Mouse (Mus musculus) cortical plate, adult 2 months (tissue): ENCODE measurements around the gene Ralgapa2. TPM values are rescaled to one million over a fixed set of nuclear protein-coding genes. Genes with fewer than 3 reads are reported as not detected.

Source experiments
- H3K27ac ChIP-seq: fragments of 200-500 bp; 2 replicates; pipeline ENCODE4 v1.5.1; 2012; ENCODE audit warnings: low read length, control low read depth, inconsistent platforms; ENCODE audit not compliant: insufficient read depth
- H3K4me1 ChIP-seq: fragments of 200-500 bp; 2 replicates; pipeline ENCODE4 v1.6.1; 2011; ENCODE audit warnings: low read length; ENCODE audit not compliant: control insufficient read depth, insufficient read depth
- H3K4me3 ChIP-seq: fragments of 200-500 bp; 2 replicates; pipeline ENCODE4 v1.5.1; 2011; ENCODE audit warnings: mild to moderate bottlenecking, low read length, control low read depth; ENCODE audit not compliant: insufficient read depth
- CTCF ChIP-seq: fragments of 200-500 bp; IDR thresholded peaks from 2 replicates; pipeline ENCODE4 v1.5.1; 2011; ENCODE audit warnings: mild to moderate bottlenecking, control low read depth, low read length; ENCODE audit not compliant: insufficient read depth; ENCODE audit errors: extremely low read depth
- POLR2A ChIP-seq: fragments of 200-500 bp; IDR thresholded peaks from 2 replicates; pipeline ENCODE4 v1.6.1; 2011; ENCODE audit warnings: mild to moderate bottlenecking, low read length, control low read depth; ENCODE audit not compliant: insufficient read depth; ENCODE audit errors: extremely low read depth
- polyA plus RNA-seq: library from polyadenylated mRNA; depleted of rRNA; stranded (reverse); fragments of >200 nt; gene quantifications from 2 replicates; pipeline ENCODE4 v1.2.3, GENCODE M21; 2012; rRNA removed

The Ralgapa2 gene
- 9.8 and 9.9 TPM in 2 replicates for polyA plus RNA-seq

DNA sequence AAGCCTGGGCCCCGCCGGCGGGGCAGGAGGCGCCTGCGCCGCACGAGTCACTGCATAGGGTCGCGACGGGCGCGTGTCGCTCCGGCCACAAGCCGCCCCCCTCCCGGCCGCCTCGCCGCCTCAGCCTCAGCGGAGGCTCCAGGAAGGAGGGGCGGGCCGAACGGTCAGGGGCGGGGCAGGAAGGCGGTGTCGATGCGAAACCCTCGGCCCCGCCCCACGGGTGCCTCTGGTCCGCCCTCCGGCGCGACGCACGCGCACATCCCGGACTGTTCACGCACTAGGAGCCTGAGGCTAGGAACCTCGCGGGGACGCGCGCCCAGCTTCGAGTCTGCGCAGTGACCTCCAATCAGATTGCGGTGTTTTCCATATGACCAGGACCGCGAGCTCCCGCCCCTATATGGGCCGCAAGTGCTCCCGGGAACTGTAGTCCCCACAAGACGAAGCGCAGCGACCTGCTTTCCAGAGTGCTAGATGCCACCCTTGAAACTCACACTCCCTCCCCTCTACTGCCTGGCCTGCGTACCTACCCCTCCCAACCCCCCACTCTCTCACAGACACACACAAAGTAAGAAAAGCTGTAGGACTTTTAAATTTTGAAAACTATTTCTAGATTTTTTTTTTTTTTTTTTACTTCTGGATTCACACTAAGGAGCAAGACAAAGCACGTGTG is at the start of gene Ralgapa2:
Gene Ralgapa2 (minus strand): TSS at position 434 of the 670 bp plus-strand sequence.
- Histone ChIP-seq H3K27ac (peak within 1 kb of the TSS; percentile 30; the same call in 1 of the 2 replicates), H3K4me3 (peak within 1 kb of the TSS; percentile 74), H3K4me1 (peaks cover 4% of the 10 kb centered on the region; the same call in 1 of the 2 replicates)
- TF ChIP-seq CTCF = no peak
- peak; percentile 48; the same call in 1 of the 2 replicates for TF ChIP-seq POLR2A

DNA sequence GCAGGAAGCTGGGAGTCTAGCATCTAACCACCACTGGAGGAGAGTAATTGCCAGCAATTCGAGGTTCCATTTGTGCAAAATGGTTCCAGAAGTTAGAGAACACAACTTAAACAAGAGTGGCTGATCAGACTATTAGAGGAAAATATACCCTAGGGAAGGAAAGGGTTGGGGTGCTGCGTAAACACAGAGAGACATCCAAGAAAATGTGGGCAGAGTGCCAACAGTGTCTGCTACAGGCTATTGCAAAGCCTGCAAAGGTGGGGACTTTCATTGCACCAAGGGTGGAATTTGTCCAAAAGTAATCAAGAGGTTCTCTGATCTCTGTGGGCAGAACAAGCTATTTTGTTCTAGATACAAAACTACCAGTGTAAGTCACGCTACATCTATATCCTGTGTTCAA is 49.4 kb upstream of the Ralgapa2 start:
- Histone ChIP-seq H3K4me3 (no peak overlapping the region), H3K27ac (no peak overlapping the region)
- TF ChIP-seq POLR2A = no peak
- no peak for TF ChIP-seq CTCF

GRCm38 (mm10) chr2:146560633-146561043 is 48.5 kb upstream of the Ralgapa2 start:
- Histone ChIP-seq H3K4me3 (no peak overlapping the region), H3K27ac (no peak overlapping the region), H3K4me1 (no peaks in the 10 kb centered on the region)
- no peak for TF ChIP-seq CTCF
- TF ChIP-seq POLR2A = no peak

More for the DNA sequence above, 49.4 kb upstream of the Ralgapa2 start:
- no peaks in the 10 kb centered on the region for H3K4me1 ChIP-seq

GRCm38 (mm10) chr2:146556148-146556547 is 44.0 kb upstream of the Ralgapa2 start:
- Histone ChIP-seq H3K27ac (no peak overlapping the region), H3K4me3 (no peak overlapping the region), H3K4me1 (peaks cover 6% of the 10 kb centered on the region; the same call in 1 of the 2 replicates)
- no peak for TF ChIP-seq POLR2A
- TF ChIP-seq CTCF = no peak

- H3K4me1 ChIP-seq = peaks cover 6% of the 10 kb centered on the region; the same call in 1 of the 2 replicates
- H3K4me3 ChIP-seq = no peak overlapping the region
- TF ChIP-seq CTCF (no peak), POLR2A (no peak)
These were observed 43.2 kb upstream of the Ralgapa2 start for GRCm38 (mm10) chr2:146555351-146555750.

GRCm38 (mm10) chr2:146553701-146554100 is 41.6 kb upstream of the Ralgapa2 start:
- peak overlapping the region; percentile 24 for H3K27ac ChIP-seq
- TF ChIP-seq CTCF (no peak), POLR2A (no peak)

More at GRCm38 (mm10) chr2:146555351-146555750, 43.2 kb upstream of the Ralgapa2 start:
- H3K27ac ChIP-seq = no peak overlapping the region

DNA sequence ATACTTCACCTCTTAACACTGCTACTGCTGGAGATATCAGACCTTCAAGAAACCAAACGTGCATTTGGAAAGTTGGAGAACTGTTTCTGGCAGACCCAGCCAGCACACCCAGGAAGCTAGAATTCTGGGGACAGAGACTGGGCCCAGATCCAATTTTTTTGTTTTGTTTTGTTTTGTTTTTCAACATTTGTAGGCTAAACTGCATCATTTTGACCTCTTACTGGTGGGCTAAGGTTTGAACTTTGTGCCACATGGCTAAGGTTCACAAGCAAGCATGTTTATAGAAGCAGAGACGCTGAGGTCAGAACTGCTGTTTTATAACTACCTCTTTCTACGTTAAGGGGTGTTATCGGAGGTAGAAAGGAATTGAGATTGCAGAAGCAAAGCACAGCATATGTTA is 39.7 kb upstream of the Ralgapa2 start:
- TF ChIP-seq CTCF (no peak), POLR2A (no peak)
- Histone ChIP-seq H3K4me3 (no peak overlapping the region), H3K4me1 (peaks cover 6% of the 10 kb centered on the region; the same call in 1 of the 2 replicates), H3K27ac (no peak overlapping the region)

More at GRCm38 (mm10) chr2:146553701-146554100, 41.6 kb upstream of the Ralgapa2 start:
- Histone ChIP-seq H3K4me3 (no peak overlapping the region), H3K4me1 (peaks cover 6% of the 10 kb centered on the region; the same call in 1 of the 2 replicates)

DNA sequence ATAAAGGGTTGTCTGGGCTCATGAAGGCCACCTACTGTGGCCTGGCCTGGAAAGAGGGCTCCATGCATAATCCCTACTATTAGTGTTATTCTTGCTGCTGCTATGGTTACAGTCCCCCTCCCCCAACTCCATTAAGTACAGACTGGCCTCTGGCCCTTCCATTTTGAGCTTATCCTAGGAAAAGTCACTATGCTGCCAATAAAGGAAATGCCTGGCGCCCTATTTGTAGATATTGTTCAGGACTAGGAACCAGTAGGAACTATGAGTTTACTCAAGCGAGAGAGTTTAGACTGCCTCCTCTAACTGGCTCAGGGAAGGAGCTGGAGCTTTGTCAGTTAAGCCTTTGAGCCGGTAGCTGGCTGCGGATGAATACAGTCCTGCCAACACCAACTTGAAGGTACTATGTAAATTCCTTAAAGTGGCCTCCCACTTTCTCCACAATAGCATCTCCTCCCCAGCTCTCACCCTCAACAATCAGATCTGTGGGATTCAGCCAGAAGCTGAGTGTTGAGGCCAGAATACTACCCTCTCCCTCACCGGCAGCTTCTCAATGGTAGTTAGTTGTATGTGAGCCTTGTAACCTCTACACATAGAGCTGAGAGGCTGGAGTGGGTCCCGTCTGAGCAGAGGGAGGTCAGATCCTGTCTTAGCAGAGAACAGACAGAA is 37.1 kb upstream of the Ralgapa2 start:
- Histone ChIP-seq H3K27ac (no peak overlapping the region), H3K4me3 (no peak overlapping the region), H3K4me1 (peaks cover 6% of the 10 kb centered on the region; the same call in 1 of the 2 replicates)
- TF ChIP-seq POLR2A = no peak
- no peak for TF ChIP-seq CTCF

- H3K4me3 ChIP-seq = no peak overlapping the region
- H3K27ac ChIP-seq = no peak overlapping the region
- H3K4me1 ChIP-seq = no peaks in the 10 kb centered on the region
- TF ChIP-seq POLR2A (no peak), CTCF (no peak)
These were observed 32.1 kb upstream of the Ralgapa2 start for GRCm38 (mm10) chr2:146544155-146544814.
